ENCODE assay signal across 15 mouse cellular contexts in genomic region chr1:39695198-39695597, GRCm38 (mm10). TPM values are rescaled to one million over a fixed set of nuclear protein-coding genes. Genes with fewer than 3 reads are reported as not detected.
DNase-seq lines count a peak whose midpoint lies in the region; ATAC-seq and TF ChIP-seq lines count a peak whose summit lies in the region.
"Had no signal": no experiment of that assay in that cellular context is flagged by ENCODE, and none has a peak within 500 bp of the region (broad histone marks: within the 10 kb centered on the region; RNA-seq: fewer than 3 reads in every experiment).

No protein-coding gene starts in this region.

- H3K4me3 ChIP-seq in liver, embryonic 15.5 days (replicated peaks), result no peak overlapping the region
- no peak overlapping the region for H3K4me3 ChIP-seq in intestine, embryonic 15.5 days (replicated peaks)
- H3K4me3 ChIP-seq in kidney, postnatal 0 days (replicated peaks; ENCODE audit: low read depth, low read length), result no peak overlapping the region
- H3K4me3 ChIP-seq: embryonic facial prominence, embryonic 15.5 days; forebrain, embryonic 15.5 days; liver, embryonic 13.5 days had no signal

- 0 out of 2 replicates have a peak overlapping the region, but pooled peaks have one; percentile 43 for H3K27ac ChIP-seq in liver, embryonic 15.5 days (replicated peaks)
- 0 out of 2 replicates have a peak overlapping the region, but pooled peaks have one; percentile 10 for H3K27ac ChIP-seq in intestine, embryonic 15.5 days
- no peak overlapping the region for H3K27ac ChIP-seq in kidney, postnatal 0 days
- H3K27ac ChIP-seq: embryonic facial prominence, embryonic 15.5 days; forebrain, embryonic 15.5 days; hindbrain, postnatal 0 days; liver, embryonic 13.5 days had no signal

- H3K9ac ChIP-seq in liver, embryonic 15.5 days, result no peak overlapping the region
- H3K9ac ChIP-seq in intestine, embryonic 15.5 days, result no peak overlapping the region
- no peak overlapping the region for H3K9ac ChIP-seq in kidney, postnatal 0 days (ENCODE audit: low read depth, low read length)
- H3K9ac ChIP-seq: embryonic facial prominence, embryonic 15.5 days; forebrain, embryonic 15.5 days; liver, embryonic 13.5 days had no signal

- H3K4me1 ChIP-seq in liver, embryonic 15.5 days (replicated peaks), result no peaks in the 10 kb centered on the region
- peaks cover 6% of the 10 kb centered on the region; the same call in 1 of the 2 replicates for H3K4me1 ChIP-seq in intestine, embryonic 15.5 days (replicated peaks)
- 0 out of 2 replicates have a peak, but pooled peaks cover 12% of the 10 kb centered on the region for H3K4me1 ChIP-seq in kidney, postnatal 0 days (replicated peaks; ENCODE audit: insufficient read depth, low read length)
- H3K4me1 ChIP-seq: forebrain, embryonic 15.5 days; liver, embryonic 13.5 days had no signal

- no peaks in the 10 kb centered on the region for H3K9me3 ChIP-seq in liver, embryonic 15.5 days (replicated peaks)
- no peaks in the 10 kb centered on the region for H3K9me3 ChIP-seq in intestine, embryonic 15.5 days
- H3K9me3 ChIP-seq in kidney, postnatal 0 days (replicated peaks; ENCODE audit: low read length), result no peaks in the 10 kb centered on the region
- H3K9me3 ChIP-seq: embryonic facial prominence, embryonic 15.5 days; forebrain, embryonic 15.5 days; liver, embryonic 13.5 days had no signal

- WGBS in liver, embryonic 15.5 days (ENCODE audit: insufficient replicate concordance), result 53% methylated on average over 4 of the region's 4 CpGs
- 40% methylated on average over 4 of the region's 4 CpGs for WGBS in intestine, embryonic 15.5 days
- WGBS in kidney, postnatal 0 days, result 53% methylated on average over 4 of the region's 4 CpGs

- no peak for DNase-seq in liver
- no peak for DNase-seq in kidney, postnatal 0 days (ENCODE audit: low spot score)
- DNase-seq in yolk sac, embryonic 10.5 days (ENCODE audit: low spot score), result peak; percentile 73
- DNase-seq in gastrocnemius, postnatal 36 days, result no peak
- no peak for DNase-seq in layer of hippocampus, adult 9-10 months (ENCODE audit: low spot score)
- DNase-seq: cerebellum, adult 18-20 months; gastrocnemius, postnatal 14 days; heart, postnatal 10 days; liver, embryonic 13.5 days had no signal

- ATAC-seq in liver, embryonic 15.5 days (ENCODE audit: insufficient read depth), result no peak
- peak; percentile 75 for ATAC-seq in intestine, embryonic 15.5 days
- ATAC-seq in kidney, postnatal 0 days (replicated peaks; ENCODE audit: low FRiP score, low read depth), result peak; percentile 89
- ATAC-seq: CD4-positive, CD25-positive, alpha-beta regulatory T cell, adult 4 months; forebrain, embryonic 15.5 days; hindbrain, postnatal 0 days had no signal

- intact Hi-C loops in gastrocnemius, postnatal 36 days (cut with DNase I), result no loop called here

- TF ChIP-seq CTCF in kidney, postnatal 0 days (IDR thresholded peaks at IDR 0.05; ENCODE audit: low read depth), result no peak

- H3K4me2 ChIP-seq in liver, embryonic 15.5 days, result no peak overlapping the region
- no peak overlapping the region; the same call in 1 of the 2 replicates for H3K4me2 ChIP-seq in intestine, embryonic 15.5 days (replicated peaks)
- H3K4me2 ChIP-seq in kidney, postnatal 0 days (ENCODE audit: low read length), result no peak overlapping the region
- H3K4me2 ChIP-seq: embryonic facial prominence, embryonic 15.5 days; forebrain, embryonic 15.5 days; liver, embryonic 13.5 days had no signal

- H3K27me3 ChIP-seq in liver, embryonic 15.5 days, result no peaks in the 10 kb centered on the region
- no peaks in the 10 kb centered on the region for H3K27me3 ChIP-seq in intestine, embryonic 15.5 days (replicated peaks)
- H3K27me3 ChIP-seq in kidney, postnatal 0 days (ENCODE audit: insufficient read depth, low read length), result no peaks in the 10 kb centered on the region
- H3K27me3 ChIP-seq: embryonic facial prominence, embryonic 15.5 days; forebrain, embryonic 15.5 days; liver, embryonic 13.5 days had no signal

- no peaks in the 10 kb centered on the region for H3K36me3 ChIP-seq in liver, embryonic 15.5 days (replicated peaks)
- H3K36me3 ChIP-seq in intestine, embryonic 15.5 days, result no peaks in the 10 kb centered on the region
- no peaks in the 10 kb centered on the region for H3K36me3 ChIP-seq in kidney, postnatal 0 days (ENCODE audit: insufficient read depth, low read length)
- H3K36me3 ChIP-seq: embryonic facial prominence, embryonic 15.5 days; forebrain, embryonic 15.5 days; liver, embryonic 13.5 days had no signal

RNA-seq across cellular contexts. Expression of gene Rfx8, which starts 25.6 kb away (rescaled TPM):
- polyA plus RNA-seq in liver, embryonic 15.5 days (2015; fragmentation: Nextera tagmentation; extraction: Ambion mirVana), result 0.09 and 0.10 TPM in 2 replicates
- polyA plus RNA-seq in intestine, embryonic 15.5 days (2015; fragmentation: Nextera tagmentation; extraction: Ambion mirVana), result 0.13 and 0.20 TPM in 2 replicates
- 0.22 and 0.29 TPM in 2 replicates for polyA plus RNA-seq in kidney, postnatal 0 days (2015; fragmentation: Nextera tagmentation; extraction: Ambion mirVana)
- not detected for total RNA-seq in gastrocnemius, postnatal 36 days (2021)
- polyA plus RNA-seq: CD4-positive, CD25-positive, alpha-beta regulatory T cell, adult 4 months; forebrain, embryonic 15.5 days had no signal

RNA-seq across cellular contexts. Expression of gene Creg2, which starts 43.9 kb away (rescaled TPM):
- polyA plus RNA-seq in liver, embryonic 15.5 days (2015; fragmentation: Nextera tagmentation; extraction: Ambion mirVana), result not detected in 2 replicates
- 0.37 and 0.39 TPM in 2 replicates for polyA plus RNA-seq in intestine, embryonic 15.5 days (2015; fragmentation: Nextera tagmentation; extraction: Ambion mirVana)
- 0.04 and 0.05 TPM in 2 replicates for polyA plus RNA-seq in kidney, postnatal 0 days (2015; fragmentation: Nextera tagmentation; extraction: Ambion mirVana)
- not detected for total RNA-seq in gastrocnemius, postnatal 36 days (2021)
- total RNA-seq: heart, postnatal 10 days had no signal
- polyA plus RNA-seq: CD4-positive, CD25-positive, alpha-beta regulatory T cell, adult 4 months had no signal
